Mouse (Mus musculus): ENCODE measurements around the gene Kcnh1. TPM values are rescaled to one million over a fixed set of nuclear protein-coding genes. Genes with fewer than 3 reads are reported as not detected.

Kcnh1 gene
- polyA plus RNA-seq, 1 experiment from 2014 or later = 0.89 TPM

GRCm38 (mm10) chr1:192303615-192304014, 113.0 kb downstream of the Kcnh1 start:
- WGBS = 73% methylated on average over 2 of the region's 2 CpGs
- no peak for ATAC-seq (ENCODE audit: insufficient read depth, low FRiP score, low read depth)
- no peaks in the 10 kb centered on the region for H3K27me3 ChIP-seq (replicated peaks)

GRCm38 (mm10) chr1:192305155-192305554, 114.6 kb downstream of the Kcnh1 start:
- Histone ChIP-seq H3K27ac (no peak overlapping the region), H3K36me3 (no peaks in the 10 kb centered on the region), H3K4me3 (replicated peaks) (no peak overlapping the region), H3K4me2 (no peak overlapping the region), H3K9ac (no peak overlapping the region), H3K4me1 (no peaks in the 10 kb centered on the region), H3K9me3 (no peaks in the 10 kb centered on the region), H3K27me3 (replicated peaks) (no peaks in the 10 kb centered on the region)
- 91% methylated on average over 1 of the region's 1 CpGs for WGBS
- no peak for ATAC-seq (ENCODE audit: insufficient read depth, low FRiP score, low read depth)

More at GRCm38 (mm10) chr1:192303615-192304014, 113.0 kb downstream of the Kcnh1 start:
- H3K4me1 ChIP-seq = no peaks in the 10 kb centered on the region
- H3K4me2 ChIP-seq = no peak overlapping the region
- no peak overlapping the region for H3K4me3 ChIP-seq (replicated peaks)
- no peak overlapping the region for H3K27ac ChIP-seq
- no peaks in the 10 kb centered on the region for H3K9me3 ChIP-seq
- no peak overlapping the region for H3K9ac ChIP-seq
- H3K36me3 ChIP-seq = no peaks in the 10 kb centered on the region

GRCm38 (mm10) chr1:192307055-192307454, 116.5 kb downstream of the Kcnh1 start:
- Histone ChIP-seq H3K4me3 (replicated peaks) (no peak overlapping the region), H3K36me3 (no peaks in the 10 kb centered on the region), H3K4me1 (peaks cover 4% of the 10 kb centered on the region; the same call in 1 of the 2 replicates), H3K4me2 (no peak overlapping the region), H3K27me3 (replicated peaks) (no peaks in the 10 kb centered on the region), H3K9ac (no peak overlapping the region), H3K9me3 (no peaks in the 10 kb centered on the region), H3K27ac (no peak overlapping the region)
- ATAC-seq (ENCODE audit: insufficient read depth, low FRiP score, low read depth) = no peak

- Histone ChIP-seq H3K4me1 (peaks cover 5% of the 10 kb centered on the region; the same call in 1 of the 2 replicates), H3K36me3 (no peaks in the 10 kb centered on the region), H3K27me3 (replicated peaks) (no peaks in the 10 kb centered on the region), H3K27ac (no peak overlapping the region), H3K9me3 (no peaks in the 10 kb centered on the region), H3K4me2 (no peak overlapping the region), H3K9ac (no peak overlapping the region), H3K4me3 (replicated peaks) (no peak overlapping the region)
- ATAC-seq (ENCODE audit: insufficient read depth, low FRiP score, low read depth) = no peak
Observed at GRCm38 (mm10) chr1:192311298-192311697, 120.7 kb downstream of the Kcnh1 start.

GRCm38 (mm10) chr1:192311851-192312438, 121.4 kb downstream of the Kcnh1 start:
- Histone ChIP-seq H3K4me1 (peaks cover 5% of the 10 kb centered on the region; the same call in 1 of the 2 replicates), H3K9me3 (no peaks in the 10 kb centered on the region), H3K27ac (no peak overlapping the region), H3K4me3 (replicated peaks) (no peak overlapping the region), H3K4me2 (no peak overlapping the region), H3K27me3 (replicated peaks) (no peaks in the 10 kb centered on the region), H3K9ac (no peak overlapping the region), H3K36me3 (no peaks in the 10 kb centered on the region)
- ATAC-seq (ENCODE audit: insufficient read depth, low FRiP score, low read depth) = no peak; the same call in 1 of the 2 replicates
- 61% methylated on average over 6 of the region's 6 CpGs for WGBS

GRCm38 (mm10) chr1:192312446-192312845, 121.9 kb downstream of the Kcnh1 start:
- Histone ChIP-seq H3K9ac (no peak overlapping the region), H3K27me3 (replicated peaks) (no peaks in the 10 kb centered on the region), H3K36me3 (no peaks in the 10 kb centered on the region), H3K4me2 (no peak overlapping the region), H3K27ac (no peak overlapping the region), H3K4me3 (replicated peaks) (no peak overlapping the region), H3K4me1 (peaks cover 5% of the 10 kb centered on the region; the same call in 1 of the 2 replicates), H3K9me3 (no peaks in the 10 kb centered on the region)
- WGBS = 35% methylated on average over 4 of the region's 4 CpGs
- no peak for ATAC-seq (ENCODE audit: insufficient read depth, low FRiP score, low read depth)

- WGBS = 65% methylated on average over 4 of the region's 4 CpGs
- no peak overlapping the region for H3K9ac ChIP-seq
- H3K4me2 ChIP-seq = no peak overlapping the region
- no peaks in the 10 kb centered on the region for H3K36me3 ChIP-seq
- ATAC-seq (ENCODE audit: insufficient read depth, low FRiP score, low read depth) = no peak
- H3K9me3 ChIP-seq = no peaks in the 10 kb centered on the region
- peaks cover 5% of the 10 kb centered on the region; the same call in 1 of the 2 replicates for H3K4me1 ChIP-seq
- no peaks in the 10 kb centered on the region for H3K27me3 ChIP-seq (replicated peaks)
- H3K4me3 ChIP-seq (replicated peaks) = no peak overlapping the region
- no peak overlapping the region for H3K27ac ChIP-seq
Observed at GRCm38 (mm10) chr1:192312998-192313397, 122.4 kb downstream of the Kcnh1 start.

GRCm38 (mm10) chr1:192313571-192313972, 123.0 kb downstream of the Kcnh1 start:
- WGBS = 38% methylated on average over 7 of the region's 7 CpGs
- no peak for ATAC-seq (ENCODE audit: insufficient read depth, low FRiP score, low read depth)
- H3K36me3 ChIP-seq = no peaks in the 10 kb centered on the region
- H3K9me3 ChIP-seq = no peaks in the 10 kb centered on the region
- H3K4me1 ChIP-seq = peaks cover 5% of the 10 kb centered on the region; the same call in 1 of the 2 replicates
- no peak overlapping the region for H3K4me2 ChIP-seq
- no peak overlapping the region for H3K4me3 ChIP-seq (replicated peaks)
- no peak overlapping the region for H3K9ac ChIP-seq
- H3K27me3 ChIP-seq (replicated peaks) = no peaks in the 10 kb centered on the region
- no peak overlapping the region for H3K27ac ChIP-seq

- 57% methylated on average over 3 of the region's 3 CpGs for WGBS
- no peak for ATAC-seq (ENCODE audit: insufficient read depth, low FRiP score, low read depth)
- Histone ChIP-seq H3K4me1 (peaks cover 5% of the 10 kb centered on the region; the same call in 1 of the 2 replicates), H3K9ac (no peak overlapping the region), H3K27me3 (replicated peaks) (no peaks in the 10 kb centered on the region), H3K4me2 (no peak overlapping the region), H3K27ac (no peak overlapping the region), H3K9me3 (no peaks in the 10 kb centered on the region), H3K4me3 (replicated peaks) (no peak overlapping the region), H3K36me3 (no peaks in the 10 kb centered on the region)
Observed at GRCm38 (mm10) chr1:192314044-192314443, 123.5 kb downstream of the Kcnh1 start.

GRCm38 (mm10) chr1:192315392-192316070, 125.0 kb downstream of the Kcnh1 start:
- Histone ChIP-seq H3K36me3 (no peaks in the 10 kb centered on the region), H3K4me2 (no peak overlapping the region), H3K4me1 (peaks cover 5% of the 10 kb centered on the region; the same call in 1 of the 2 replicates), H3K27me3 (replicated peaks) (no peaks in the 10 kb centered on the region), H3K4me3 (replicated peaks) (no peak overlapping the region), H3K27ac (no peak overlapping the region), H3K9me3 (no peaks in the 10 kb centered on the region), H3K9ac (no peak overlapping the region)
- ATAC-seq (ENCODE audit: insufficient read depth, low FRiP score, low read depth) = no peak
- 66% methylated on average over 1 of the region's 1 CpGs for WGBS

GRCm38 (mm10) chr1:192324223-192324622, 133.6 kb downstream of the Kcnh1 start:
- Histone ChIP-seq H3K4me1 (no peaks in the 10 kb centered on the region), H3K4me2 (no peak overlapping the region), H3K9me3 (no peaks in the 10 kb centered on the region), H3K36me3 (no peaks in the 10 kb centered on the region), H3K27me3 (replicated peaks) (no peaks in the 10 kb centered on the region), H3K4me3 (replicated peaks) (no peak overlapping the region), H3K9ac (no peak overlapping the region), H3K27ac (no peak overlapping the region)
- WGBS = 52% methylated on average over 3 of the region's 3 CpGs
- no peak for ATAC-seq (ENCODE audit: insufficient read depth, low FRiP score, low read depth)

GRCm38 (mm10) chr1:192327052-192327451, 136.5 kb downstream of the Kcnh1 start:
- Histone ChIP-seq H3K4me2 (no peak overlapping the region), H3K9ac (no peak overlapping the region), H3K36me3 (no peaks in the 10 kb centered on the region), H3K4me3 (replicated peaks) (no peak overlapping the region), H3K4me1 (no peaks in the 10 kb centered on the region), H3K9me3 (no peaks in the 10 kb centered on the region), H3K27ac (no peak overlapping the region), H3K27me3 (replicated peaks) (no peaks in the 10 kb centered on the region)
- ATAC-seq (ENCODE audit: insufficient read depth, low FRiP score, low read depth) = no peak
- WGBS = 84% methylated on average over 8 of the region's 8 CpGs
